Mouse (Mus musculus) kidney, adult 9 months (tissue): Measurements from ENCODE around the gene Rnf169.
A peak's percentile ranks its signal among the peaks of the same experiment; 100 is the strongest.

Source experiments
- DNase-seq: peaks from one replicate; pipeline ENCODE4 v3.0.0; 2022

Rnf169 gene

GRCm38 (mm10) chr7:99889175-99889880 is 90.9 kb downstream of the Rnf169 start:
- no peak for DNase-seq

DNA sequence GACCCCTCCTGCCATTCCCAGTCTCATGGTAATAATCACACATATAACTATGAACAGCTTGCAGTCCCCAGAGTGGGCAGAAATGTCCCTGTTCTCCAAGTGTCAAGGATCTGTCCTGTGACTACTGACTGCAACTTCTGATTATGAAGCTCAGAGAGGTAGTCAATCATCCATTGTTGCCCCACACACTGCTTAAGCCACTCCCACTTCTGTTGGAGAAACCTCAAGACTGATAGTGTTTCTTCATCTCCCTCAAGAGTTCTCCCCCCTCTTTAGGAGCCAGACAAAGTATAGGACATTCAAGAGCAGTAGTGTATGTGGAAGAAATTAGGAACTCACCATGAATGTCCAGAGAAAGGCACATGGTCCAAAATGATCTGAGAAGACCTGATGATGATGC is 92.5 kb downstream of the Rnf169 start:
- DNase-seq = no peak

DNA sequence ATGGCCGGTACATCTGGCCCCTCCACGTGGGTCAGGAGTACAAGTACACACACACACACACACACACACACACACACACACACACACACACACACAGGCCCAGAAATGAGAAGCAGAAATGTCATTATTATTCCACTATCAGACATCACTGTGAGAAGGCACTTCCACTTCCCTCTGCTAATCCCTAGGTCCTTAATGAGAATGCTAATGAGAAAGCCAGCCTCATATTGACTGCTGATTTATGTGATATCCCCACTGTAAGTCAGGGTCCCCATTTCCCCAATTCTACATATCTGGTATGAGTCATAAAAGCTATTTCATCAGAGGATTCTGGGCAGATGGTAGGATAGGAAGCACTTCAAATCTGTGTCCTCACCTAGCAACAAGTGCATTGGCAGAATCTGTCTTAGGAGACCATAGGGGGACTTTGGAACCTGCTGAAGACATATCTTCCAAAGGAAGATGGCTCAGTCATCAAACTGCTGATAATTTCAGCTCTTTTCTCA is 93.0 kb downstream of the Rnf169 start:
- DNase-seq = no peak

DNA sequence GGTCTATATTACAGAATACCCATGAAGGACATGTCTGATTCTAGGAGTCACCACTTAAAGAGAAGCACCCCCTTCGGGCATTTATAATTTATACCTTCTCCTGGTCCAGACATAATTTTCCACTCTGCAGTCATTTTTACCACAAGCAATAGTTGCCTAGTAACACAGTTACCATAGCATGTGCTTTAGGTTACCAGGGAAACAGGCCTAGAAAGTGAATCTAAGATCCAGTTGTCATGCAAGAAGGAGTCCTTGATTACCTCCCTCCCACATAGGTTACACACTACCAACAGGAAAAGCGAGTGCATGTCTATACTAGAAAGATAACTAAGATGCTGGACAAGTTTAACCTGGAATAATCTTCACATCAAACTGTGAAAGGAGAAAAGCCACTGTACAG is 102.0 kb downstream of the Rnf169 start:
- no peak for DNase-seq

DNA sequence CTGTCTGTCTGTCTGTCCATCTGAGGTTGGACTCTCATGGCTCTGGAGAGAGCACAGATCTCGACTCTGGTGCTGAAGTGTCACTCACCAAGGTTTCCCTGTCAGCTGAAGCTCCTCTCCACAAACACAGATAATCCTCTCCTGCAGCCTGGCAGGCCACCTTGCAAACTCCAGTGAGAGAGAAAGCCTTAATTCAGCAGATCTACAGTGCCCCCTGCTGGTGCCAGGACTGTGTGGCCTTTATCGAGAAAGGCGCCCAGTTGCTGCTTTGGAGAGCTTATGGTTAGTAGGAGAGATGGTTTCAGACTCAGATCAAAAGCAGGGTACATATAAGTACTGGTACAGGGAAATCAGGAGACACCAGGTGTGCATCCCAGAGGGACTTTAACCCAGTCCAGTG is 103.9 kb downstream of the Rnf169 start:
- DNase-seq = peak; percentile 75

DNA sequence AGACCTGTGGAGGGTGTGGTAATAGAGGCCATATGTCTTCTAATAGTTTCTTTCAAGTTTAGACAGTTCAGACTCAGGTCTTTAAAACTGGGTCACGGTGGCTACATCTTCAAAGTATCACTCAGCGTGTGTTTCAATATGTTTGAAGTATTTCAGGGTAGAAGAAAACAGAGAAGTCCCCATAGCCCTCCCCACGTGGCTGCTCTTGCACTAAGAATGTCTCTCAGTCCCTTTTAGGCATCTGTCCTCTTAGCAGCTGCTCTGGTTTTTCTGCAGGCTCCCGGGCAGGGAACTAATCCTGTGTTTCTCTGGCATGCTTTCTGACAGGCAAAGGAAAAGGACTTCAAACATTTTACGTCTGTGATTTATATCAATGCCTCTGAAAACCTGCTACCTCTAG is 104.4 kb downstream of the Rnf169 start:
- DNase-seq = no peak

DNA sequence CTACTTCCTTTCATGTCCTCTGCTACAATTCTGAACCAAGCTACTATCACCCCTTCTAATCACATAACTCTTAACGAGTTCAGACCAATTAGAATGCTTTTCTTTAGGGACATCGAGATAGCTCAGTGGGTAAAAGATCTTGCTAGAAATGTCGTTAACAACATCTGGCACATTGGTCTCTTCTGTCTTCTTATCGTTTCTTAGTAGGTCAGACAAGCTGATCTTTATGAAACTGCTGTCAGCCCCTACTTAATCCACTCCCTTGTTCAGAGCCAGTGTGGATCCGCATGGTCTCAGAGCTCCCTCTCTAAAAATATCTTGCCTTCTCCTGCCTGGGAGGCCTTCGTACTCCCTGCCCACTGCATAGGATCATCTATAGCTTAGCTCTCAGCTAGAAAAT is 106.3 kb downstream of the Rnf169 start:
- no peak for DNase-seq
